Mouse (Mus musculus) embryonic fibroblast, embryonic 13.5 days (primary cell): ENCODE measurements around the gene Cd3d.

Experiments
- CTCF ChIP-seq: IDR thresholded peaks from 2 replicates; pipeline ENCODE4 v1.5.1; 2011; ENCODE audit warnings: mild to moderate bottlenecking, control low read depth, low read length, moderate library complexity, borderline replicate concordance; ENCODE audit not compliant: insufficient read depth
- POLR2A ChIP-seq: IDR thresholded peaks from 2 replicates; pipeline ENCODE4 v1.6.1; 2011; ENCODE audit warnings: low read depth, mild to moderate bottlenecking, control low read depth, low read length, moderate library complexity

DNA sequence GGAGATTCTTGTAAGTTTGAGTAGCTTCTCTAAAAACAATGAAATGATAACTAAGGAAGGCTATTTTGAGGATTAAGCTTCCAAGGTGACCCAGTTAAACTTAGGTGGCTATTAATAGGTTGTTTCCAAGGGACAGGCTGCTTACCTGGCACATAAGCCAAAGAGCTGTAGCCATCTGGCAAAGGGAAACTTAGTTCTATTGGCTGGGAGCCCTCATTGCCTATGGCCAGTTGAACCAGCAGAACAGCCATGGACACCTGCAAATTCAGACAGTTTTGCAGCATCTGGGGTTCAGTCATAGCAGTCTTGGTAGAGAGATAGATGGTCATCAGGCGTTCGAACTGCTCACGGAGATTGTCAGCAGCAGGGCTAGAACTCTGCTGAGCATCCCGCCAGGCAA lies 39.2 kb upstream of the Cd3d start:
- TF ChIP-seq POLR2A (no peak), CTCF (no peak)
